Comparison of ENCODE assay signal across 8 mouse cellular contexts in the genomic region with DNA sequence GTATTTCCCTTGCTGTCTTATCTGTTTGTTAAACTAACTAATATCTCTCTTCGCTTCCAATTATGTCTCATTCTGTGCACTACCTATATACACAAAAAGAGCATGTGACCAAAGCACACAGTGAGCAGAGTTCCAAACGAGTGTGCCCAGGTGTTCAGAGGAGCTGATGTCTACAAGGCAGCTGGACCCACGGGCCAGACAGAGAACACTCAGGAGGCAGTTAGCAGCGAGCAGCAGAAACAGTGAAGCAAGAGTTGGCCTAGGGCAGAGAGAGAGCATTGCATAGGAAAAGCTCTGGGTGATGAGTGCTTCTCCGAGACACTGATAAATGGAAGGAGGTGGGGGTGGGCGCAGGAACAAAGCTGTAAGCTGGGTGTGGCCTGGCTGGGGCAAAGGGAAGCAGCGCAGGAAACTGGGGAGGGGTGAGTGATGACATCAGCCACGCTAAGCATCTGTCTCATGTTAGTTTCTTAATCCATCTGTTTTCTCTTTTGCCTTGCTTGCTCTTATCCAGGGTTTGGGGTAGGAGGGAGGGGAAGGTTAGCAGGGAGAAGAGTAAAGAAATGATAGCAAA.
DNase-seq lines count a peak whose midpoint lies in the region; ATAC-seq and TF ChIP-seq lines count a peak whose summit lies in the region.

No protein-coding gene starts in this region.

- intact Hi-C loops in heart, adult 2 months (cut with DNase I): loop anchor here (2.0 kb wide), 1 partner anchor 102 kb away; no protein-coding TSS in a partner anchor

- no peaks in the 10 kb centered on the region for H3K79me2 ChIP-seq in heart, adult 2 months (replicated peaks; ENCODE audit: control insufficient read depth, insufficient read depth, low read length)

- 0 out of 2 replicates have a peak, but pooled peaks have one; percentile 26 for ATAC-seq in heart, embryonic 14.5 days (ENCODE audit: insufficient number of reproducible peaks, insufficient read depth, low FRiP score, low read depth)
- ATAC-seq in CD4-positive, CD25-positive, alpha-beta regulatory T cell, adult 4 months: peak; percentile 40
- ATAC-seq in megakaryocyte progenitor cell, adult 5-6 weeks (replicated peaks; ENCODE audit: poor library complexity): peak; percentile 33
- ATAC-seq in erythroblast, adult 5-6 weeks (replicated peaks; ENCODE audit: low FRiP score, poor library complexity, severe bottlenecking): no peak
- ATAC-seq in forebrain, embryonic 12.5 days (ENCODE audit: low FRiP score): no peak

- H3K9me3 ChIP-seq in heart, embryonic 14.5 days (ENCODE audit: control insufficient read depth, low read length): no peaks in the 10 kb centered on the region
- no peaks in the 10 kb centered on the region for H3K9me3 ChIP-seq in forebrain, embryonic 12.5 days

- no peak overlapping the region for H3K4me3 ChIP-seq in heart, embryonic 14.5 days (ENCODE audit: control insufficient read depth in 1 of 2, insufficient read depth in 1 of 2, low read depth in 1 of 2, low read length in 2 of 2)
- H3K4me3 ChIP-seq in heart, adult 2 months: no peak overlapping the region
- H3K4me3 ChIP-seq in embryonic fibroblast, embryonic 13.5 days (ENCODE audit: insufficient read depth, low read length): no peak overlapping the region
- no peak overlapping the region for H3K4me3 ChIP-seq in forebrain, embryonic 12.5 days (replicated peaks)

- no peak overlapping the region for H3K27ac ChIP-seq in heart, embryonic 14.5 days (replicated peaks in 1 of 2; ENCODE audit: control insufficient read depth in 1 of 2, insufficient read depth in 1 of 2, low read depth in 2 of 2, low read length in 2 of 2)
- H3K27ac ChIP-seq in heart, adult 2 months: no peak overlapping the region
- peak overlapping the region; percentile 15; the same call in 1 of the 2 replicates for H3K27ac ChIP-seq in embryonic fibroblast, embryonic 13.5 days (ENCODE audit: insufficient read depth, low read length)
- H3K27ac ChIP-seq in forebrain, embryonic 12.5 days: no peak overlapping the region

- TF ChIP-seq EP300 in heart, adult 2 months (IDR thresholded peaks at IDR 0.05; ENCODE audit: insufficient read depth, low read depth, low read length): no peak

- WGBS in heart, embryonic 14.5 days: 21% methylated on average over 8 of the region's 8 CpGs
- WGBS in heart, adult 2 months: 44% methylated on average over 8 of the region's 8 CpGs
- WGBS in forebrain, embryonic 12.5 days: 68% methylated on average over 8 of the region's 8 CpGs

- H3K36me3 ChIP-seq in heart, embryonic 14.5 days (ENCODE audit: control insufficient read depth, insufficient read depth, low read length): peaks cover 4% of the 10 kb centered on the region
- no peaks in the 10 kb centered on the region for H3K36me3 ChIP-seq in heart, adult 2 months (ENCODE audit: control insufficient read depth, insufficient read depth, low read length)
- no peaks in the 10 kb centered on the region for H3K36me3 ChIP-seq in forebrain, embryonic 12.5 days (replicated peaks)

- no peak for TF ChIP-seq POLR2A in heart, adult 2 months (IDR thresholded peaks at IDR 0.05; ENCODE audit: insufficient read depth, low read depth, low read length)
- TF ChIP-seq POLR2A in embryonic fibroblast, embryonic 13.5 days (IDR thresholded peaks at IDR 0.05; ENCODE audit: low read depth, low read length): no peak

- peaks cover 5 to 7% of the 10 kb centered on the region in 2 experiments; a peak in 3 of 4 replicates for H3K4me1 ChIP-seq in heart, embryonic 14.5 days (ENCODE audit: control insufficient read depth in 2 of 2, insufficient read depth in 2 of 2, low read length in 2 of 2)
- H3K4me1 ChIP-seq in heart, adult 2 months (ENCODE audit: control insufficient read depth, insufficient read depth, low read length): peaks cover 3% of the 10 kb centered on the region; the same call in 1 of the 2 replicates
- peaks cover 15% of the 10 kb centered on the region for H3K4me1 ChIP-seq in embryonic fibroblast, embryonic 13.5 days (ENCODE audit: control insufficient read depth, insufficient read depth, low read length)
- H3K4me1 ChIP-seq in forebrain, embryonic 12.5 days: no peaks in the 10 kb centered on the region

- H3K4me2 ChIP-seq in heart, embryonic 14.5 days (ENCODE audit: low read length): 0 out of 2 replicates have a peak overlapping the region, but pooled peaks have one; percentile 16
- no peak overlapping the region for H3K4me2 ChIP-seq in forebrain, embryonic 12.5 days

- no peak for DNase-seq in heart, adult 2 months
- no peak for DNase-seq in left cerebral cortex, adult 18-20 months (ENCODE audit: low spot score in 2 of 2)

- no peak for TF ChIP-seq CTCF in heart, adult 2 months (IDR thresholded peaks at IDR 0.05)
- TF ChIP-seq CTCF in embryonic fibroblast, embryonic 13.5 days (IDR thresholded peaks at IDR 0.05; ENCODE audit: borderline replicate concordance, insufficient read depth, low read length): no peak

- H3K27me3 ChIP-seq in heart, embryonic 14.5 days (ENCODE audit: control insufficient read depth, insufficient read depth, low read length): no peaks in the 10 kb centered on the region
- no peaks in the 10 kb centered on the region for H3K27me3 ChIP-seq in heart, adult 2 months (ENCODE audit: control insufficient read depth, insufficient read depth, low read length)
- H3K27me3 ChIP-seq in forebrain, embryonic 12.5 days: no peaks in the 10 kb centered on the region

- no peak overlapping the region for H3K9ac ChIP-seq in heart, embryonic 14.5 days (ENCODE audit: low read length)
- H3K9ac ChIP-seq in heart, adult 2 months (ENCODE audit: low read depth, low read length): no peak overlapping the region
- no peak overlapping the region for H3K9ac ChIP-seq in forebrain, embryonic 12.5 days

Comparison
In these comparisons a context has a peak if more than half of its experiments do, and no peak if none do; other contexts are left out.
1. ATAC-seq: peak in heart, embryonic 14.5 days (single experiment), CD4-positive, CD25-positive, alpha-beta regulatory T cell, adult 4 months (single experiment) and megakaryocyte progenitor cell, adult 5-6 weeks (single experiment); none in erythroblast, adult 5-6 weeks (single experiment) and forebrain, embryonic 12.5 days (single experiment).